Mouse (Mus musculus): ENCODE measurements around the gene Zfp446.

- TF ChIP-seq CTCF (IDR thresholded peaks at IDR 0.05; ENCODE audit: low read depth, low read length) (no peak), EP300 (IDR thresholded peaks at IDR 0.05; ENCODE audit: insufficient read depth, low read depth, low read length) (no peak)
Measured at GRCm38 (mm10) chr7:12987409-12988189, 10.0 kb downstream of the Zfp446 start.

Measured in ES-Bruce4 (cell line).